Mouse (Mus musculus) left cerebral cortex, adult 11 months (tissue): Measurements from ENCODE around the gene 5430419D17Rik.
A peak's percentile ranks its signal among the peaks of the same experiment; 100 is the strongest.

Source experiments
- DNase-seq: peaks from one replicate; pipeline ENCODE4 v3.0.0; 2022; ENCODE audit warnings: low spot score

The 5430419D17Rik gene

GRCm38 (mm10) chr7:131174121-131174520 lies at the start of gene 5430419D17Rik:
5430419D17Rik (plus strand) TSS chr7:131174402.
- no peak for DNase-seq

- DNase-seq = no peak
Observed at GRCm38 (mm10) chr7:131130021-131130420, 44.2 kb upstream of the 5430419D17Rik start.

- DNase-seq = no peak
Observed at GRCm38 (mm10) chr7:131133181-131133580, 41.0 kb upstream of the 5430419D17Rik start.

- no peak for DNase-seq
Observed at GRCm38 (mm10) chr7:131146214-131146613, 28.0 kb upstream of the 5430419D17Rik start, which contains the start of gene 4933402N03Rik. 4933402N03Rik (minus strand) TSS chr7:131146314.

GRCm38 (mm10) chr7:131150179-131150578 lies 24.0 kb upstream of the 5430419D17Rik start:
- no peak for DNase-seq

GRCm38 (mm10) chr7:131153044-131153443 lies 21.2 kb upstream of the 5430419D17Rik start:
- DNase-seq = no peak

GRCm38 (mm10) chr7:131162251-131162650 lies 12.0 kb upstream of the 5430419D17Rik start:
- DNase-seq = no peak

- no peak for DNase-seq
Observed at GRCm38 (mm10) chr7:131167771-131168170, 6.4 kb upstream of the 5430419D17Rik start.

GRCm38 (mm10) chr7:131169099-131169498 lies 5.1 kb upstream of the 5430419D17Rik start:
- DNase-seq = no peak

- DNase-seq = no peak
Observed at GRCm38 (mm10) chr7:131182685-131183084, 8.5 kb downstream of the 5430419D17Rik start.

GRCm38 (mm10) chr7:131184339-131184738 lies 10.1 kb downstream of the 5430419D17Rik start:
- no peak for DNase-seq

- DNase-seq = peak; percentile 12
Observed at GRCm38 (mm10) chr7:131187047-131187446, 12.8 kb downstream of the 5430419D17Rik start.

GRCm38 (mm10) chr7:131187996-131188395 lies 13.8 kb downstream of the 5430419D17Rik start:
- DNase-seq = no peak

GRCm38 (mm10) chr7:131223086-131223485 lies 48.9 kb downstream of the 5430419D17Rik start:
- DNase-seq = no peak

GRCm38 (mm10) chr7:131236091-131236490 lies 61.9 kb downstream of the 5430419D17Rik start:
- DNase-seq = no peak

- no peak for DNase-seq
Observed at GRCm38 (mm10) chr7:131244993-131245392, 70.8 kb downstream of the 5430419D17Rik start.

- no peak for DNase-seq
Observed at GRCm38 (mm10) chr7:131256841-131257240, 82.6 kb downstream of the 5430419D17Rik start.

- no peak for DNase-seq
Observed at GRCm38 (mm10) chr7:131257309-131257708, 83.1 kb downstream of the 5430419D17Rik start.

- no peak for DNase-seq
Observed at GRCm38 (mm10) chr7:131260946-131261345, 86.7 kb downstream of the 5430419D17Rik start.

- no peak for DNase-seq
Observed at GRCm38 (mm10) chr7:131264251-131264650, 90.0 kb downstream of the 5430419D17Rik start.

GRCm38 (mm10) chr7:131265851-131266250 lies 91.6 kb downstream of the 5430419D17Rik start:
- DNase-seq = no peak

GRCm38 (mm10) chr7:131297151-131297550 lies 122.9 kb downstream of the 5430419D17Rik start:
- no peak for DNase-seq

- no peak for DNase-seq
Observed at GRCm38 (mm10) chr7:131303340-131303739, 129.1 kb downstream of the 5430419D17Rik start.

GRCm38 (mm10) chr7:131306733-131307132 lies 132.5 kb downstream of the 5430419D17Rik start:
- no peak for DNase-seq

- DNase-seq = no peak
Observed at GRCm38 (mm10) chr7:131314493-131314892, 140.3 kb downstream of the 5430419D17Rik start.
